Mouse (Mus musculus) cerebellum, adult 2 months (tissue): ENCODE results near the gene Tmem56. TPM values are rescaled to one million over a fixed set of nuclear protein-coding genes. Genes with fewer than 3 reads are reported as not detected.

ENCODE experiments used
- DNase-seq, 2 experiments: peaks; one replicate each; pipeline ENCODE4 v3.0.0; 2021
- H3K27ac ChIP-seq: fragments of 200-500 bp; 2 replicates; pipeline ENCODE4 v1.5.1; 2012; ENCODE audit warnings: low read length, control low read depth, inconsistent platforms; ENCODE audit not compliant: insufficient read depth
- H3K27me3 ChIP-seq: fragments of 200-500 bp; 2 replicates; pipeline ENCODE4 v1.6.1; 2012; ENCODE audit warnings: inconsistent platforms, mild to moderate bottlenecking, low read length, moderate library complexity; ENCODE audit not compliant: control insufficient read depth, insufficient read depth
- H3K4me1 ChIP-seq: fragments of 200-500 bp; 2 replicates; pipeline ENCODE4 v1.6.1; 2011; ENCODE audit warnings: low read length; ENCODE audit not compliant: control insufficient read depth, insufficient read depth
- H3K4me3 ChIP-seq: fragments of 200-500 bp; replicated peaks from 2 replicates; pipeline ENCODE3; 2011; ENCODE audit warnings: mild to moderate bottlenecking, low read depth, low read length, control low read depth; ENCODE audit not compliant: insufficient read depth
- CTCF ChIP-seq: fragments of 200-500 bp; IDR thresholded peaks from 2 replicates; pipeline ENCODE4 v1.5.1; 2011; ENCODE audit warnings: low read depth, mild to moderate bottlenecking, control low read depth, low read length, moderate library complexity, borderline replicate concordance; ENCODE audit not compliant: insufficient read depth
- POLR2A ChIP-seq: fragments of 200-500 bp; IDR thresholded peaks from 2 replicates; pipeline ENCODE4 v1.6.1; 2011; ENCODE audit warnings: low read length, control low read depth, borderline replicate concordance; ENCODE audit not compliant: insufficient read depth
- WGBS: fragments of 180-500 bp; shearing (Covaris S2); methylation state at CpG from one replicate; pipeline ENCODE4 v1.1.7; 2018; 5-methylcytosine and 5-hydroxymethylcytosine counted together
- polyA plus RNA-seq: library from polyadenylated mRNA; depleted of rRNA; stranded (reverse); fragments of >200 nt; gene quantifications from 2 replicates; pipeline ENCODE4 v1.2.3, GENCODE M21; 2012

Tmem56 gene
- polyA plus RNA-seq, 1 experiment, result 31.2 TPM

- no peak for DNase-seq
- TF ChIP-seq POLR2A (no peak), CTCF (no peak)
- Histone ChIP-seq H3K27ac (no peak overlapping the region), H3K27me3 (no peaks in the 10 kb centered on the region), H3K4me1 (no peaks in the 10 kb centered on the region), H3K4me3 (no peak overlapping the region)
- 61% methylated on average over 7 of the region's 7 CpGs for WGBS
Measured at GRCm38 (mm10) chr3:121170631-121171030, 112.3 kb downstream of the Tmem56 start.

- H3K4me1 ChIP-seq, result no peaks in the 10 kb centered on the region
- TF ChIP-seq CTCF, result no peak
- no peak for TF ChIP-seq POLR2A
- DNase-seq, result no peak
- 73% methylated on average over 15 of the region's 15 CpGs for WGBS
- H3K27me3 ChIP-seq, result no peaks in the 10 kb centered on the region
- no peak overlapping the region for H3K4me3 ChIP-seq
- H3K27ac ChIP-seq, result no peak overlapping the region
Measured at GRCm38 (mm10) chr3:121169092-121169942, 113.6 kb downstream of the Tmem56 start.

- Histone ChIP-seq H3K27me3 (no peaks in the 10 kb centered on the region), H3K4me1 (no peaks in the 10 kb centered on the region), H3K27ac (no peak overlapping the region), H3K4me3 (no peak overlapping the region)
- TF ChIP-seq POLR2A (no peak), CTCF (no peak)
- 91% methylated on average over 8 of the region's 8 CpGs for WGBS
- DNase-seq, result no peak
Measured at GRCm38 (mm10) chr3:121168581-121168980, 114.3 kb downstream of the Tmem56 start.

- Histone ChIP-seq H3K4me3 (no peak overlapping the region), H3K4me1 (peaks cover 10% of the 10 kb centered on the region), H3K27ac (no peak overlapping the region), H3K27me3 (no peaks in the 10 kb centered on the region)
- peak; percentile 68 for TF ChIP-seq CTCF
- no peak for TF ChIP-seq POLR2A
- 47% methylated on average over 7 of the region's 7 CpGs for WGBS
- DNase-seq, result peak; percentile 34 to 60
Measured at GRCm38 (mm10) chr3:121163271-121163819, 119.6 kb downstream of the Tmem56 start.

- WGBS, result 59% methylated on average over 2 of the region's 2 CpGs
- Histone ChIP-seq H3K27me3 (no peaks in the 10 kb centered on the region), H3K4me1 (peaks cover 10% of the 10 kb centered on the region), H3K27ac (no peak overlapping the region), H3K4me3 (no peak overlapping the region)
- TF ChIP-seq CTCF (peak; percentile 34; the same call in 1 of the 2 replicates), POLR2A (no peak)
- no peak for DNase-seq
Measured at GRCm38 (mm10) chr3:121161661-121162060, 121.2 kb downstream of the Tmem56 start.

GRCm38 (mm10) chr3:121160424-121160823, 122.5 kb downstream of the Tmem56 start:
- WGBS, result 85% methylated on average over 4 of the region's 4 CpGs
- peaks cover 10% of the 10 kb centered on the region for H3K4me1 ChIP-seq
- H3K4me3 ChIP-seq, result no peak overlapping the region
- no peak for DNase-seq
- TF ChIP-seq POLR2A, result no peak
- TF ChIP-seq CTCF, result no peak
- H3K27ac ChIP-seq, result no peak overlapping the region
- H3K27me3 ChIP-seq, result no peaks in the 10 kb centered on the region

- peak; percentile 62 to 83 for DNase-seq
Measured at GRCm38 (mm10) chr3:121159566-121159965, 123.3 kb downstream of the Tmem56 start.

GRCm38 (mm10) chr3:121158901-121159351, 124.0 kb downstream of the Tmem56 start:
- Histone ChIP-seq H3K27me3 (no peaks in the 10 kb centered on the region), H3K4me1 (peaks cover 10% of the 10 kb centered on the region), H3K27ac (no peak overlapping the region), H3K4me3 (peak overlapping the region; percentile 43)
- peak; percentile 66 to 69 for DNase-seq
- TF ChIP-seq CTCF, result no peak
- TF ChIP-seq POLR2A, result no peak
- 21% methylated on average over 16 of the region's 16 CpGs for WGBS

More at GRCm38 (mm10) chr3:121159566-121159965, 123.3 kb downstream of the Tmem56 start:
- WGBS, result 13% methylated on average over 10 of the region's 10 CpGs
- peaks cover 10% of the 10 kb centered on the region for H3K4me1 ChIP-seq
- peak overlapping the region; percentile 27; the same call in 1 of the 2 replicates for H3K27ac ChIP-seq
- no peak for TF ChIP-seq POLR2A
- peak; percentile 27; the same call in 1 of the 2 replicates for TF ChIP-seq CTCF
- H3K4me3 ChIP-seq, result peak overlapping the region; percentile 11
- H3K27me3 ChIP-seq, result no peaks in the 10 kb centered on the region
